Mouse (Mus musculus): ENCODE data around the gene Nras. TPM values are rescaled to one million over a fixed set of nuclear protein-coding genes. Genes with fewer than 3 reads are reported as not detected.

Nras gene
- polyA plus RNA-seq, 1 experiment from 2014 or later = 45.1 TPM

DNA sequence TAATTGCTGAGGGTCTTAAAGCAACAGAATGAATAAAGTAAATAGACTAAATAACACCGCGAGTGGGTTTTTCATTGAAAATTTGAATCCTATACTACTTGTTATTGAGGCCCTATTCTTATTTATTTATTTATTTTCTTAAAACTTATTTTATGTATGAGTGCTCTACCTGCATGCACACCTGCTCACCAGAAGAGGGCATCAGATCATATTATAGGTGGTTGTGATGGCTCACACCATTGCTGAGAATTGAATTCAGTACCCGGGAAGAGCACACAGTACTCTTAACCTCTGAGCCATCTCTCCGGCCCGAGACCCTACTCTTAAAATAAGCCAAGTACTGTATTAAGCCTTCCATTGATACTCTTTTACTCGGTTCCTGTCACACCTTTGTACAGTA is 41.6 kb downstream of the Nras start:
- no peak overlapping the region for H3K4me3 ChIP-seq (replicated peaks)

DNA sequence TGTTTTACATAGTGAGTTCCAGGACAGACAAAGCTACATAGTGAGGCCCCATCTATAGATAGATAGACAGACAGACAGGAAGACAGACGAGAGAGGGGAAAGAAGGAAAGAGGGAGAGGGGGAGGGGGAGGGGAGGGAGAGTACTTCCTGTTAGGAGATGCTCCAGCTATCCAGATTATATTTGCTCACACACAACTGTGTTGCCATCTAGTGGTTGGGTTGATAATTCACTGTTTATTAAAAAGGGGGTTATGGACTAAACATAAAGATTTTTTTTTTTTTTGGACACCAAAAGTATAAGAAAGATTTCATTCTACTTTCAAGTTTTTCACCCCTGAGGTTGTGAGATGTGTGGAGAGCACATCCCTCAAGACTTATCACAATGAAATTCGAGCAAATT is 42.6 kb downstream of the Nras start:
- no peaks in the 10 kb centered on the region for H3K36me3 ChIP-seq
- no peak overlapping the region for H3K4me3 ChIP-seq (replicated peaks)
- DNase-seq (no peak), ATAC-seq (ENCODE audit: low read depth) (no peak)
- H3K27me3 ChIP-seq = no peaks in the 10 kb centered on the region
- no peak overlapping the region for H3K4me2 ChIP-seq
- H3K4me1 ChIP-seq (replicated peaks) = peaks cover 35% of the 10 kb centered on the region
- H3K9me3 ChIP-seq (replicated peaks) = no peaks in the 10 kb centered on the region
- no peak overlapping the region for H3K9ac ChIP-seq
- 33% methylated on average over 2 of the region's 2 CpGs for WGBS (ENCODE audit: insufficient replicate concordance)
- no peak overlapping the region for H3K27ac ChIP-seq

More for the DNA sequence above, 41.6 kb downstream of the Nras start:
- Histone ChIP-seq H3K4me1 (replicated peaks) (peaks cover 27% of the 10 kb centered on the region), H3K27ac (no peak overlapping the region), H3K27me3 (no peaks in the 10 kb centered on the region), H3K4me2 (no peak overlapping the region), H3K9me3 (replicated peaks) (no peaks in the 10 kb centered on the region), H3K36me3 (no peaks in the 10 kb centered on the region), H3K9ac (no peak overlapping the region)
- no peak for ATAC-seq (ENCODE audit: low read depth)
- 69% methylated on average over 6 of the region's 6 CpGs for WGBS (ENCODE audit: insufficient replicate concordance)
- DNase-seq = no peak

DNA sequence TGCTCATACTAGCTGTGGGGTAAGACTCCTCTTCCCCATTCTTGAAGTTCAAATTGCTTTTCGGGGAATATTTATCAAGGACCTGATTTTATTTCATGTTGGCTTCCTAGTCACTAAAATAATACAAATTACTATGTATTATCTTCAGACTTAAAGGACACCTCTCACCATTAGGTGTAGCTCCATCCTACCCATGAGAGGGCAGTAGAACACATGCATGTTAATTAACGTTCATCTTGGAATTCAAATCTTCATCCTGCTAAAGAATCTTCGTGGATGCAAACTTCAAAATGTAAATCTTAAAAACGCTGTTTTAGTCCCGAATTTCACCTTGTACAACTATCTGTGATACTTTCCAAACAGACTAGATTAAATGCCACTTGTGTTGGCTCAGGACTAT is 43.1 kb downstream of the Nras start:
- WGBS (ENCODE audit: insufficient replicate concordance) = 49% methylated on average over 5 of the region's 5 CpGs
- H3K4me3 ChIP-seq (replicated peaks) = no peak overlapping the region
- DNase-seq (no peak), ATAC-seq (ENCODE audit: low read depth) (no peak)
- H3K36me3 ChIP-seq = no peaks in the 10 kb centered on the region
- 0 out of 2 replicates have a peak overlapping the region, but pooled peaks have one; percentile 18 for H3K27ac ChIP-seq
- H3K9ac ChIP-seq = no peak overlapping the region
- H3K4me1 ChIP-seq (replicated peaks) = peaks cover 39% of the 10 kb centered on the region
- H3K4me2 ChIP-seq = peak overlapping the region; percentile 100; the same call in 1 of the 2 replicates
- no peaks in the 10 kb centered on the region for H3K9me3 ChIP-seq (replicated peaks)
- H3K27me3 ChIP-seq = no peaks in the 10 kb centered on the region

DNA sequence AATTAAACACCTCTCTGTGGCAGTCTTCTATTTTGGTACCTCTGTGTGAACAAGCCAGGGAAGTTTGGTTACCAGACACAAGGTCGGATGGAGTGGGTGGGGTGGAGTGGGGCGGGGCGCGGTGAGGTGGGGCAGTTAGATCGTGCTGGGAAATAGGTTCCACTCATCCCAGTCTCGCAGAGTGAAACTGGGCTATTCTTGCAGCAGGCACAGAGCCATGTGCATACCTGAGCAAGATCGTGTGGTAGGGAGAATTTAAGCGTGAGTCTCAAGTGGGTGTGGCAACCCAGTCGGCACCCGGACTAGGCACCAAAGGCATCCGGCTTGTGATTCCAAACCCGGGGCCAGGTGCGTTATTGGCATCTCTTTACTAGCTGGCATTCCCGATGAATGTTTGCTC is 43.8 kb downstream of the Nras start:
- Histone ChIP-seq H3K9ac (peak overlapping the region; percentile 92), H3K4me3 (replicated peaks) (peak overlapping the region; percentile 90), H3K27me3 (no peaks in the 10 kb centered on the region), H3K36me3 (no peaks in the 10 kb centered on the region), H3K9me3 (replicated peaks) (no peaks in the 10 kb centered on the region), H3K27ac (peak overlapping the region; percentile 85), H3K4me1 (replicated peaks) (peaks cover 42% of the 10 kb centered on the region), H3K4me2 (peak overlapping the region; percentile 100)
- WGBS (ENCODE audit: insufficient replicate concordance) = 0% methylated on average over 14 of the region's 14 CpGs
- ATAC-seq (ENCODE audit: low read depth) (peak; percentile 51), DNase-seq (no peak)

DNA sequence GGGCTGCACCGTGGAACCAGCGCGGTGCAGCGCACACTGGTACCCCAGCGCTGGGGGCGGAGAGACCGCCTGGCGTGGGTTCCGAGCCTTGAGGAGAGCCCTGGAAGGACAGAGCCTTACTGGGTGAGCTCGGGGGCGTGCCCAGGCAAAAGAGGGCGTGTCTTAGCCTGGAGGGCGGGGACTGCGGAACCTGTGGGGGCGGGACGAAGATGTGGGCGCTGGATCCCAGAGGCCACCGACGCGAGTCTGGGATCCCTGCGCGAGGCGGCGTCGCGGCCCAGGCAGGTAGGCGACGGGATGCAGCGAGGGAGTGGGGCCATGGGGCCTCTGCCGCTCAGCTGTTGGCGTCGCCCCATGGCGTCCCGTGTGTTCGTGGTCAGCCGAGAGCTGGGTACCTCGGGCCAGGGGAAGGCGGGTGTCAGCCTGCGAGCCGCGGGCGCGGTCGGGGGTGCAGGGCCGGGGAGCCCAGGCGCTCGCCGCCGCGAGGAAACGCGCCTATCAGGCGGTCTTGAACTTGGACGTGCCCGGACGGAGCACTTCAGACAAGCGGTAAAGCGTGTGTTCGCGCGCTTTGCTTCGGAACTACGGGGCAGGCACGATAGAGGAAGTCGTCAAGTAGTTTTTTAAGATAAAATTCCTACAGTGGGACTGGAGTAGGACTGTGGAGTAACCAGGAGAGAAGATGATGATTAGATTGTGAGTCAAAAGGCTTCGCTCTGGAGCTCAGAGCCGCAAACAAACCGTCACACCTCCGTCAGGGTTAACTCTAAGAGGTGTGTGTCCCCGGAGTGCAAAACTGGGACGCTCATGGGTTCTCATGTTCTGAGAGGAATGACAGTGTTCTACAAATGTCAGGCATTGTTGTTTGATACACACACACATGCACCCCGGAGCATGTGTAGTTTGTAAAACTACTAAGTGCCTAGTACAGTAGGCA is 44.6 kb downstream of the Nras start, which contains the start of gene Dennd2c:
Gene Dennd2c (plus strand): TSS at position 151 of the 937 bp plus-strand sequence.
- H3K4me2 ChIP-seq = peak within 1 kb of the TSS; percentile 100
- H3K4me3 ChIP-seq (replicated peaks) = peak within 1 kb of the TSS; percentile 90
- peaks cover 50% of the 10 kb centered on the region for H3K4me1 ChIP-seq (replicated peaks)
- H3K9ac ChIP-seq = peak within 1 kb of the TSS; percentile 92
- H3K27me3 ChIP-seq = no peaks in the 10 kb centered on the region
- WGBS (ENCODE audit: insufficient replicate concordance) = 1% methylated on average over 72 of the region's 72 CpGs
- H3K27ac ChIP-seq = peak within 1 kb of the TSS; percentile 94
- ATAC-seq (ENCODE audit: low read depth) (peak; percentile 93), DNase-seq (peak; percentile 98)
- H3K9me3 ChIP-seq (replicated peaks) = no peaks in the 10 kb centered on the region
- no peaks in the 10 kb centered on the region for H3K36me3 ChIP-seq

DNA sequence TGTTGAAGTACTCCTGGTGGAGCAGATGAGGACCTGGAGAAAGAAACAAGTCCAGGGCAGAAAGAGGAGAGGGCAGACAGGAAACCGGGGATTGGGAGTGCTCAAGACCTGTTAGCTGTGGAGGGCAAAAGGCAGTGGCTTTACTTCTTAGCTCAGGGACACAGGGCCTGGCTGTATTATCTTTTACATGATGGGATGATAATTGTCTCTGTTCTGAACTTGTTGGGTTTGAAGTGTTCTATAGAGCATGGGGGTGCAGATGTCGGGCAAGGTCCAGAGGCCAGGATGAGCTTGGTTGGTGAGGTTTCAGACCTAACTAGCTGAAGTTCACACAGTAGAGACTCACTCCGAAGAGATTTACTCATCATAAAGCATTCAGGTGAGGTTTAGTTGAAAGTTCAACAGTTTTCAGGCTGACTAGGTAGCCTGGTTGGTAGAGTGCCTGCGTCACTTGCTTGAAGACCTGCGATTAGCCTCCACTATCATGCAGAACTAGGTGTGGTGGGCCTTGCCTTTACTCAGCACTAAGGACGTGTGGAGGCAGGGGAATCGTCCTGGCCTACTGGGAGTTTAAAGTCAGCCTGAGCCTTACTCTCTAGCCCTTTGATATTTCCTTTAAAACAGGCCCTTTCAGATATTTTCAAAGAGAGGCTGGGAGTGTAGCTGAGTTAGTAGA is 49.6 kb downstream of the Nras start:
- H3K36me3 ChIP-seq = no peaks in the 10 kb centered on the region
- H3K9me3 ChIP-seq (replicated peaks) = no peaks in the 10 kb centered on the region
- H3K27me3 ChIP-seq = no peaks in the 10 kb centered on the region
- H3K9ac ChIP-seq = peak overlapping the region; percentile 47
- H3K4me2 ChIP-seq = peak overlapping the region; percentile 54
- H3K4me1 ChIP-seq (replicated peaks) = peaks cover 71% of the 10 kb centered on the region
- peak overlapping the region; percentile 82 for H3K27ac ChIP-seq
- WGBS (ENCODE audit: insufficient replicate concordance) = 70% methylated on average over 7 of the region's 7 CpGs
- peak overlapping the region; percentile 6; the same call in 1 of the 2 replicates for H3K4me3 ChIP-seq (replicated peaks)
- peak; percentile 25 for DNase-seq
- ATAC-seq (ENCODE audit: low read depth) = peak; percentile 89

DNA sequence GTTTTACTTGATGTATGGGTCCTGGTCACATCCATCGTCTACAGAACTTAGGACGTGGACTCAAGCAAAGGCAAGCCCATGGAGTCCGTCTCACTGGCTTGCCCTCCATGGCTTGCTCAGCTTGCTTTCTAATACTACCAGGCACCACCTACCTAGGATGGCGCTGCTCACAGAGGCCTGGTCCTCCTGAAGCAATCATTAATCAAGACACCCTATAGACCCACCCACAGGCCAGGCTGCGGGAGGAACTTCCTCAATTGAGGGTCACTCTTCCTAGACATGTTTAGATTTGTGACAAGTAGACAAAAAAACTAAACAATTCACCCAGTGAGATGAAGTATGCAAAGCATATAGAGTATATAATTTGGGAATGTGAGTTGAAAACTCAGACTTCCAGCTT is 54.1 kb downstream of the Nras start:
- H3K27ac ChIP-seq = no peak overlapping the region
- no peak for DNase-seq
- no peaks in the 10 kb centered on the region for H3K9me3 ChIP-seq (replicated peaks)
- no peak overlapping the region for H3K4me3 ChIP-seq (replicated peaks)
- H3K4me1 ChIP-seq (replicated peaks) = peaks cover 53% of the 10 kb centered on the region
- no peaks in the 10 kb centered on the region for H3K27me3 ChIP-seq
- no peak for ATAC-seq (ENCODE audit: low read depth)
- no peak overlapping the region for H3K9ac ChIP-seq
- WGBS (ENCODE audit: insufficient replicate concordance) = 45% methylated on average over 5 of the region's 5 CpGs
- H3K36me3 ChIP-seq = no peaks in the 10 kb centered on the region
- no peak overlapping the region for H3K4me2 ChIP-seq

Other genes starting within 250 kb of the Nras start
- gene Sycp1, start 122.2 kb upstream of the Nras start, polyA plus RNA-seq (2015; fragmentation: Nextera tagmentation; extraction: Ambion mirVana) = 0.03 and 0.06 TPM in 2 replicates
- 4.0 and 4.6 TPM in 2 replicates for gene Nr1h5, start 94.2 kb upstream of the Nras start, polyA plus RNA-seq (2015; fragmentation: Nextera tagmentation; extraction: Ambion mirVana)
- 17.4 and 18.9 TPM in 2 replicates for gene Sike1, start 62.6 kb upstream of the Nras start, polyA plus RNA-seq (2015; fragmentation: Nextera tagmentation; extraction: Ambion mirVana)
- gene Csde1, start 37.9 kb upstream of the Nras start, polyA plus RNA-seq (2015; fragmentation: Nextera tagmentation; extraction: Ambion mirVana) = 136 and 170 TPM in 2 replicates
- 0.17 and 0.38 TPM in 2 replicates for gene Ampd1, start 15.7 kb downstream of the Nras start, polyA plus RNA-seq (2015; fragmentation: Nextera tagmentation; extraction: Ambion mirVana)
- 8.6 and 9.7 TPM in 2 replicates for gene Dennd2c, start 44.3 kb downstream of the Nras start, polyA plus RNA-seq (2015; fragmentation: Nextera tagmentation; extraction: Ambion mirVana)
- gene Bcas2, start 113.4 kb downstream of the Nras start, polyA plus RNA-seq (2015; fragmentation: Nextera tagmentation; extraction: Ambion mirVana) = 211 and 253 TPM in 2 replicates
- gene Trim33, start 221.0 kb downstream of the Nras start, polyA plus RNA-seq (2015; fragmentation: Nextera tagmentation; extraction: Ambion mirVana) = 7.2 and 7.6 TPM in 2 replicates